In genomic region chr17:56950915-56951314, GRCm38 (mm10) we compare ENCODE assay signal across 9 mouse cellular contexts. TPM values are rescaled to one million over a fixed set of nuclear protein-coding genes. Genes with fewer than 3 reads are reported as not detected.
DNase-seq lines count a peak whose midpoint lies in the region; ATAC-seq and TF ChIP-seq lines count a peak whose summit lies in the region.
"Had no signal": no experiment of that assay in that cellular context is flagged by ENCODE, and none has a peak within 500 bp of the region (broad histone marks: within the 10 kb centered on the region; RNA-seq: fewer than 3 reads in every experiment).

No protein-coding gene starts in this region.

- DNase-seq in cerebellum, adult 11 months, result peak; percentile 57
- DNase-seq in neural tube, embryonic 10.5 days (ENCODE audit: extremely low spot score, low spot score), result peak; percentile 59
- peak; percentile 69 for DNase-seq in c-Kit-positive CD71-positive TER-119-positive erythroid progenitor cells, embryonic 14.5 days (ENCODE audit: low spot score)
- DNase-seq in gastrocnemius, postnatal 36 days, result peak; percentile 34 to 60
- peak; percentile 59 to 60 for DNase-seq in lung, adult 18-20 months
- DNase-seq in spleen, adult 2 months (ENCODE audit: low read depth in 1 of 2, low spot score in 2 of 2), result peak; percentile 44 to 64

- H3K27ac ChIP-seq in neural tube, embryonic 15.5 days (replicated peaks), result no peak overlapping the region
- H3K27ac ChIP-seq in spleen, adult 2 months (ENCODE audit: insufficient read depth, low read length), result no peak overlapping the region

- 19% methylated on average over 3 of the region's 3 CpGs for WGBS in neural tube, embryonic 15.5 days
- 38% methylated on average over 3 of the region's 3 CpGs for WGBS in spleen, adult 2 months

- H3K4me2 ChIP-seq in neural tube, embryonic 15.5 days, result no peak overlapping the region

- TF ChIP-seq POLR2A in spleen, adult 2 months (IDR thresholded peaks at IDR 0.05; ENCODE audit: low read depth, low read length), result no peak

- H3K4me1 ChIP-seq in neural tube, embryonic 15.5 days, result no peaks in the 10 kb centered on the region
- no peaks in the 10 kb centered on the region for H3K4me1 ChIP-seq in spleen, adult 2 months (ENCODE audit: control insufficient read depth, insufficient read depth, insufficient read length)

- intact Hi-C loops in gastrocnemius, postnatal 36 days (cut with DNase I), result loop anchor here (2.0 kb wide), 2 partner anchors 54 to 142 kb away; no protein-coding TSS in a partner anchor

- ATAC-seq in cerebellum, adult (ENCODE audit: insufficient number of reproducible peaks, low FRiP score, low TSS enrichment), result no peak; the same call in 1 of the 2 replicates
- no peak for ATAC-seq in neural tube, embryonic 15.5 days (ENCODE audit: low FRiP score)

- no peaks in the 10 kb centered on the region for H3K9me3 ChIP-seq in neural tube, embryonic 15.5 days (replicated peaks)

- H3K27me3 ChIP-seq in neural tube, embryonic 15.5 days (replicated peaks), result peaks cover 2% of the 10 kb centered on the region; the same call in 1 of the 2 replicates
- no peaks in the 10 kb centered on the region for H3K27me3 ChIP-seq in spleen, adult 2 months (ENCODE audit: control insufficient read depth, insufficient read depth, low read length)

- H3K4me3 ChIP-seq in neural tube, embryonic 15.5 days (replicated peaks), result no peak overlapping the region
- H3K4me3 ChIP-seq in spleen, adult 2 months (ENCODE audit: extremely low read depth, insufficient read depth, insufficient read length), result no peak overlapping the region

- peak; percentile 85; the same call in 1 of the 2 replicates for TF ChIP-seq CTCF in spleen, adult 2 months (IDR thresholded peaks at IDR 0.05; ENCODE audit: extremely low read depth, insufficient read depth, insufficient read length, insufficient replicate concordance)

- no peaks in the 10 kb centered on the region for H3K36me3 ChIP-seq in neural tube, embryonic 15.5 days
- no peaks in the 10 kb centered on the region for H3K36me3 ChIP-seq in spleen, adult 2 months (ENCODE audit: control insufficient read depth, insufficient read depth, low read length)

- no peak overlapping the region for H3K9ac ChIP-seq in neural tube, embryonic 15.5 days (replicated peaks)

RNA-seq across cellular contexts. Expression of gene Mllt1, which starts 15.7 kb away (rescaled TPM):
- polyA plus RNA-seq in neural tube, embryonic 15.5 days (2015; fragmentation: Nextera tagmentation; extraction: Ambion mirVana), result 69.0 and 74.9 TPM in 2 replicates
- 10 to 100 TPM; 16.6 to 17.6 TPM for total RNA-seq in gastrocnemius, postnatal 36 days (2021)
- polyA plus RNA-seq in spleen, adult 2 months (2012; rRNA removed), result 36.2 and 46.1 TPM in 2 replicates

RNA-seq across cellular contexts. Expression of gene Acer1, which starts 31.0 kb away (rescaled TPM):
- polyA plus RNA-seq in neural tube, embryonic 15.5 days (2015; fragmentation: Nextera tagmentation; extraction: Ambion mirVana), result not detected in 2 replicates
- total RNA-seq in gastrocnemius, postnatal 36 days (2021), result not detected
- polyA plus RNA-seq in spleen, adult 2 months (2012; rRNA removed), result not detected in 2 replicates
- total RNA-seq: left cerebral cortex, postnatal 14 days had no signal

RNA-seq across cellular contexts. Expression of gene Clpp, which starts 39.2 kb away (rescaled TPM):
- polyA plus RNA-seq in neural tube, embryonic 15.5 days (2015; fragmentation: Nextera tagmentation; extraction: Ambion mirVana), result 164 and 177 TPM in 2 replicates
- total RNA-seq in gastrocnemius, postnatal 36 days (2021), result 10 to 100 TPM; 28.7 to 33.4 TPM
- polyA plus RNA-seq in spleen, adult 2 months (2012; rRNA removed), result 66.7 and 103 TPM in 2 replicates

RNA-seq across cellular contexts. Expression of gene Alkbh7, which starts 46.2 kb away (rescaled TPM):
- polyA plus RNA-seq in neural tube, embryonic 15.5 days (2015; fragmentation: Nextera tagmentation; extraction: Ambion mirVana), result 56.2 and 59.4 TPM in 2 replicates
- total RNA-seq in gastrocnemius, postnatal 36 days (2021), result 10 to 100 TPM; 21.6 to 22.7 TPM
- polyA plus RNA-seq in spleen, adult 2 months (2012; rRNA removed), result 20.3 and 22.3 TPM in 2 replicates

RNA-seq across cellular contexts. Expression of gene Pspn, which starts 48.9 kb away (rescaled TPM):
- 0.43 and 0.49 TPM in 2 replicates for polyA plus RNA-seq in neural tube, embryonic 15.5 days (2015; fragmentation: Nextera tagmentation; extraction: Ambion mirVana)
- total RNA-seq in gastrocnemius, postnatal 36 days (2021), result not detected
- not detected in 2 replicates for polyA plus RNA-seq in spleen, adult 2 months (2012; rRNA removed)
- total RNA-seq: left cerebral cortex, postnatal 14 days had no signal
